Mouse (Mus musculus) heart, embryonic 11.5 days (tissue): ENCODE measurements around the gene Ccdc170. TPM values are rescaled to one million over a fixed set of nuclear protein-coding genes. Genes with fewer than 3 reads are reported as not detected.

Experiments
- ATAC-seq: fragments of 200-750 bp; cut with Nextera tagmentation; replicated peaks from 2 replicates; pipeline ENCODE4 v1.8.0; 2017; ENCODE audit warnings: moderate library complexity; ENCODE audit not compliant: insufficient number of reproducible peaks, low FRiP score, low TSS enrichment
- H3K27ac ChIP-seq: fragments of 300-500 bp; sonication (generic); 2 replicates; pipeline ENCODE4 v1.5.1; 2014; ENCODE audit warnings: mild to moderate bottlenecking, low read depth, low read length
- H3K27me3 ChIP-seq: fragments of 300-500 bp; sonication (generic); 2 replicates; pipeline ENCODE4 v1.6.1; 2014; ENCODE audit warnings: mild to moderate bottlenecking, low read length, mixed read lengths; ENCODE audit not compliant: control insufficient read depth, insufficient read depth
- H3K36me3 ChIP-seq: fragments of 300-500 bp; sonication (generic); 2 replicates; pipeline ENCODE4 v1.6.1; 2014; ENCODE audit warnings: mild to moderate bottlenecking, low read length, moderate library complexity, mixed read lengths; ENCODE audit not compliant: control insufficient read depth, insufficient read depth
- H3K4me1 ChIP-seq: fragments of 300-500 bp; sonication (generic); 2 replicates; pipeline ENCODE4 v1.6.1; 2014; ENCODE audit warnings: low read length; ENCODE audit not compliant: control insufficient read depth, insufficient read depth
- H3K4me2 ChIP-seq: fragments of 300-500 bp; sonication (generic); 2 replicates; pipeline ENCODE4 v1.6.1; 2014; ENCODE audit warnings: mild to moderate bottlenecking, moderate library complexity
- H3K4me3 ChIP-seq: fragments of 300-500 bp; sonication (generic); 2 replicates; pipeline ENCODE4 v1.5.1; 2014; ENCODE audit warnings: low read depth, low read length
- H3K9ac ChIP-seq: fragments of 300-500 bp; sonication (generic); 2 replicates; pipeline ENCODE4 v1.6.1; 2014; ENCODE audit warnings: mild to moderate bottlenecking, low read depth, low read length, moderate library complexity
- H3K9me3 ChIP-seq: fragments of 300-500 bp; sonication (generic); replicated peaks from 2 replicates; pipeline ENCODE4 v1.6.1; 2016; ENCODE audit warnings: low read length; ENCODE audit not compliant: control insufficient read depth
- WGBS: fragments of 180-500 bp; shearing (Covaris S2); extraction: QIAGEN DNeasy Blood & Tissue Kit; methylation state at CpG from one replicate; pipeline ENCODE4 v1.1.7; 2014; ENCODE audit not compliant: insufficient replicate concordance; 5-methylcytosine and 5-hydroxymethylcytosine counted together
- polyA plus RNA-seq: library from polyadenylated mRNA; unstranded; fragments of >200 nt; fragmentation: Nextera tagmentation; extraction: Ambion mirVana; gene quantifications from 2 replicates; pipeline ENCODE4 v1.2.1, GENCODE M21; 2014

Gene Ccdc170
- polyA plus RNA-seq, 1 experiment from 2014 or later: not detected

- no peak for ATAC-seq
- Histone ChIP-seq H3K27ac (no peak overlapping the region), H3K36me3 (no peaks in the 10 kb centered on the region), H3K9ac (no peak overlapping the region), H3K27me3 (no peaks in the 10 kb centered on the region), H3K9me3 (no peaks in the 10 kb centered on the region), H3K4me1 (no peaks in the 10 kb centered on the region), H3K4me3 (no peak overlapping the region), H3K4me2 (no peak overlapping the region)
- WGBS: 82% methylated on average over 9 of the region's 9 CpGs
Observed at GRCm38 (mm10) chr10:4530638-4531235, 48.4 kb downstream of the Ccdc170 start.

GRCm38 (mm10) chr10:4531933-4532332 lies 49.6 kb downstream of the Ccdc170 start:
- H3K9me3 ChIP-seq: no peaks in the 10 kb centered on the region
- no peak overlapping the region for H3K27ac ChIP-seq
- no peak overlapping the region for H3K4me2 ChIP-seq
- H3K27me3 ChIP-seq: no peaks in the 10 kb centered on the region
- H3K4me3 ChIP-seq: no peak overlapping the region
- no peak for ATAC-seq
- H3K36me3 ChIP-seq: no peaks in the 10 kb centered on the region
- H3K9ac ChIP-seq: no peak overlapping the region
- WGBS: 60% methylated on average over 6 of the region's 6 CpGs
- no peaks in the 10 kb centered on the region for H3K4me1 ChIP-seq

- no peaks in the 10 kb centered on the region for H3K9me3 ChIP-seq
- no peak overlapping the region for H3K27ac ChIP-seq
- no peak overlapping the region for H3K4me3 ChIP-seq
- H3K4me2 ChIP-seq: no peak overlapping the region
- H3K36me3 ChIP-seq: no peaks in the 10 kb centered on the region
- WGBS: 60% methylated on average over 6 of the region's 6 CpGs
- H3K4me1 ChIP-seq: no peaks in the 10 kb centered on the region
- H3K9ac ChIP-seq: no peak overlapping the region
- ATAC-seq: no peak
- H3K27me3 ChIP-seq: no peaks in the 10 kb centered on the region
Observed at GRCm38 (mm10) chr10:4532731-4533130, 50.4 kb downstream of the Ccdc170 start.

GRCm38 (mm10) chr10:4533873-4534272 lies 51.6 kb downstream of the Ccdc170 start:
- ATAC-seq: no peak
- WGBS: 75% methylated on average over 11 of the region's 11 CpGs
- Histone ChIP-seq H3K4me3 (no peak overlapping the region), H3K36me3 (no peaks in the 10 kb centered on the region), H3K27me3 (no peaks in the 10 kb centered on the region), H3K9ac (no peak overlapping the region), H3K27ac (no peak overlapping the region), H3K4me1 (no peaks in the 10 kb centered on the region), H3K9me3 (no peaks in the 10 kb centered on the region), H3K4me2 (no peak overlapping the region)

GRCm38 (mm10) chr10:4545550-4545949 lies 63.2 kb downstream of the Ccdc170 start:
- Histone ChIP-seq H3K27ac (no peak overlapping the region), H3K4me3 (no peak overlapping the region), H3K27me3 (no peaks in the 10 kb centered on the region), H3K9me3 (no peaks in the 10 kb centered on the region), H3K9ac (no peak overlapping the region), H3K36me3 (no peaks in the 10 kb centered on the region), H3K4me1 (no peaks in the 10 kb centered on the region), H3K4me2 (no peak overlapping the region)
- no peak for ATAC-seq
- WGBS: 92% methylated on average over 2 of the region's 2 CpGs

GRCm38 (mm10) chr10:4553442-4554119 lies 71.3 kb downstream of the Ccdc170 start:
- Histone ChIP-seq H3K4me1 (no peaks in the 10 kb centered on the region), H3K36me3 (no peaks in the 10 kb centered on the region), H3K4me3 (no peak overlapping the region), H3K4me2 (no peak overlapping the region), H3K27me3 (no peaks in the 10 kb centered on the region), H3K27ac (no peak overlapping the region), H3K9ac (no peak overlapping the region), H3K9me3 (no peaks in the 10 kb centered on the region)
- WGBS: 75% methylated on average over 9 of the region's 9 CpGs
- no peak for ATAC-seq

- no peaks in the 10 kb centered on the region for H3K9me3 ChIP-seq
- no peak overlapping the region for H3K4me3 ChIP-seq
- H3K4me2 ChIP-seq: no peak overlapping the region
- H3K27me3 ChIP-seq: no peaks in the 10 kb centered on the region
- no peak for ATAC-seq
- H3K9ac ChIP-seq: no peak overlapping the region
- 75% methylated on average over 3 of the region's 3 CpGs for WGBS
- no peak overlapping the region for H3K27ac ChIP-seq
- H3K36me3 ChIP-seq: no peaks in the 10 kb centered on the region
- H3K4me1 ChIP-seq: no peaks in the 10 kb centered on the region
Observed at GRCm38 (mm10) chr10:4556842-4557377, 74.6 kb downstream of the Ccdc170 start.

GRCm38 (mm10) chr10:4559132-4559531 lies 76.8 kb downstream of the Ccdc170 start:
- no peaks in the 10 kb centered on the region for H3K36me3 ChIP-seq
- H3K27ac ChIP-seq: no peak overlapping the region
- no peak for ATAC-seq
- H3K4me1 ChIP-seq: no peaks in the 10 kb centered on the region
- no peaks in the 10 kb centered on the region for H3K9me3 ChIP-seq
- no peak overlapping the region for H3K9ac ChIP-seq
- WGBS: 51% methylated on average over 4 of the region's 4 CpGs
- no peaks in the 10 kb centered on the region for H3K27me3 ChIP-seq
- H3K4me2 ChIP-seq: no peak overlapping the region
- H3K4me3 ChIP-seq: no peak overlapping the region

- 80% methylated on average over 1 of the region's 1 CpGs for WGBS
- H3K9me3 ChIP-seq: no peaks in the 10 kb centered on the region
- no peaks in the 10 kb centered on the region for H3K36me3 ChIP-seq
- H3K9ac ChIP-seq: no peak overlapping the region
- no peaks in the 10 kb centered on the region for H3K27me3 ChIP-seq
- no peak overlapping the region for H3K4me3 ChIP-seq
- ATAC-seq: no peak
- H3K4me2 ChIP-seq: no peak overlapping the region
- H3K27ac ChIP-seq: no peak overlapping the region
- no peaks in the 10 kb centered on the region for H3K4me1 ChIP-seq
Observed at GRCm38 (mm10) chr10:4565148-4565547, 82.8 kb downstream of the Ccdc170 start.
